Mouse (Mus musculus): ENCODE measurements around the gene Gprc5c.

- no peak for TF ChIP-seq CTCF (IDR thresholded peaks at IDR 0.05)
- TF ChIP-seq POLR2A (IDR thresholded peaks at IDR 0.05; ENCODE audit: insufficient read depth, low read depth, low read length): no peak
Observed at GRCm38 (mm10) chr11:114856125-114856524, 5.2 kb downstream of the Gprc5c start.

All from heart, adult 2 months (tissue).